Mouse (Mus musculus) hindbrain, postnatal 0 days (tissue): ENCODE data around the gene Rpl23. TPM values are rescaled to one million over a fixed set of nuclear protein-coding genes. Genes with fewer than 3 reads are reported as not detected.
A peak's percentile ranks its signal among the peaks of the same experiment; 100 is the strongest.

ENCODE experiments used
- ATAC-seq: fragments of 200-750 bp; cut with Nextera tagmentation; 2 replicates; pipeline ENCODE4 v1.8.0; 2017; ENCODE audit warnings: mild to moderate bottlenecking, moderate TSS enrichment, moderate library complexity
- DNase-seq: peaks from one replicate; pipeline ENCODE4 v3.0.0-alpha.2; 2015; ENCODE audit warnings: low spot score
- H3K27ac ChIP-seq: fragments of 300-500 bp; sonication (generic); 2 replicates; pipeline ENCODE4 v1.5.1; 2014; ENCODE audit warnings: mild to moderate bottlenecking
- H3K27me3 ChIP-seq: fragments of 300-500 bp; sonication (generic); 2 replicates; pipeline ENCODE4 v1.6.1; 2014; ENCODE audit warnings: low read length, mixed read lengths; ENCODE audit not compliant: insufficient read depth
- H3K36me3 ChIP-seq: fragments of 300-500 bp; sonication (generic); 2 replicates; pipeline ENCODE4 v1.6.1; 2014; ENCODE audit warnings: low read length, mixed read lengths; ENCODE audit not compliant: insufficient read depth
- H3K4me1 ChIP-seq: fragments of 300-500 bp; sonication (generic); 2 replicates; pipeline ENCODE4 v1.6.1; 2014; ENCODE audit warnings: antibody characterized with exemption, low read length, mixed read lengths; ENCODE audit not compliant: insufficient read depth
- H3K4me2 ChIP-seq: fragments of 300-500 bp; sonication (generic); 2 replicates; pipeline ENCODE4 v1.6.1; 2014; ENCODE audit warnings: low read depth, mild to moderate bottlenecking, low read length, moderate library complexity, mixed read lengths
- H3K4me3 ChIP-seq: fragments of 300-500 bp; sonication (generic); 2 replicates; pipeline ENCODE4 v1.5.1; 2014; ENCODE audit warnings: low read length
- H3K9ac ChIP-seq: fragments of 300-500 bp; sonication (generic); replicated peaks from 2 replicates; pipeline ENCODE4 v1.6.1; 2014; ENCODE audit warnings: mild to moderate bottlenecking, low read length, moderate library complexity, mixed read lengths
- H3K9me3 ChIP-seq: fragments of 300-500 bp; sonication (generic); 2 replicates; pipeline ENCODE4 v1.6.1; 2016; ENCODE audit warnings: low read length, mixed read lengths
- CTCF ChIP-seq: IDR thresholded peaks from 2 replicates; pipeline ENCODE4 v1.5.1; 2016; ENCODE audit warnings: antibody characterized with exemption, control low read depth, low read depth
- WGBS: fragments of 180-500 bp; shearing (Covaris S2); extraction: QIAGEN DNeasy Blood & Tissue Kit; methylation state at CpG from one replicate; pipeline ENCODE4 v1.1.7; 2014; 5-methylcytosine and 5-hydroxymethylcytosine counted together
- polyA plus RNA-seq: library from polyadenylated mRNA; unstranded; fragments of >200 nt; fragmentation: Nextera tagmentation; extraction: Ambion mirVana; gene quantifications from 2 replicates; pipeline ENCODE4 v1.2.1, GENCODE M21; 2015
- total RNA-seq: library from RNA; depleted of rRNA; stranded (reverse); fragments of >200 nt; gene quantifications from 2 replicates; pipeline ENCODE4 v1.2.3, GENCODE M21; 2014

The Rpl23 gene
- total and polyA plus RNA-seq, 2 experiments from 2014 or later: 124 to 351 TPM

- Histone ChIP-seq H3K27me3 (no peaks in the 10 kb centered on the region), H3K36me3 (peaks cover 28% of the 10 kb centered on the region), H3K27ac (no peak overlapping the region), H3K4me3 (no peak overlapping the region), H3K4me2 (no peak overlapping the region), H3K9me3 (no peaks in the 10 kb centered on the region), H3K9ac (no peak overlapping the region), H3K4me1 (no peaks in the 10 kb centered on the region)
- ATAC-seq (no peak), DNase-seq (no peak)
- WGBS: 82% methylated on average over 9 of the region's 9 CpGs
- no peak for TF ChIP-seq CTCF
These were observed 43.7 kb upstream of the Rpl23 start for GRCm38 (mm10) chr11:97825971-97826370.

GRCm38 (mm10) chr11:97825295-97825694 lies 43.1 kb upstream of the Rpl23 start:
- no peak for TF ChIP-seq CTCF
- H3K4me1 ChIP-seq: no peaks in the 10 kb centered on the region
- peaks cover 28% of the 10 kb centered on the region for H3K36me3 ChIP-seq
- no peaks in the 10 kb centered on the region for H3K27me3 ChIP-seq
- DNase-seq (no peak), ATAC-seq (peak; percentile 49; the same call in 1 of the 2 replicates)
- no peak overlapping the region for H3K4me3 ChIP-seq
- 84% methylated on average over 10 of the region's 10 CpGs for WGBS
- no peaks in the 10 kb centered on the region for H3K9me3 ChIP-seq
- peak overlapping the region; percentile 23; the same call in 1 of the 2 replicates for H3K27ac ChIP-seq
- no peak overlapping the region for H3K9ac ChIP-seq
- no peak overlapping the region for H3K4me2 ChIP-seq

- 47% methylated on average over 6 of the region's 6 CpGs for WGBS
- Histone ChIP-seq H3K36me3 (peaks cover 28% of the 10 kb centered on the region), H3K9me3 (no peaks in the 10 kb centered on the region), H3K27ac (peak overlapping the region; percentile 23; the same call in 1 of the 2 replicates), H3K4me2 (no peak overlapping the region), H3K9ac (no peak overlapping the region), H3K4me3 (no peak overlapping the region), H3K4me1 (no peaks in the 10 kb centered on the region), H3K27me3 (no peaks in the 10 kb centered on the region)
- no peak for ATAC-seq
- no peak for TF ChIP-seq CTCF
- DNase-seq: peak; percentile 46
These were observed 42.7 kb upstream of the Rpl23 start for GRCm38 (mm10) chr11:97824895-97825294.

GRCm38 (mm10) chr11:97824168-97824567 lies 41.9 kb upstream of the Rpl23 start:
- 93% methylated on average over 11 of the region's 11 CpGs for WGBS
- Histone ChIP-seq H3K4me1 (no peaks in the 10 kb centered on the region), H3K4me3 (no peak overlapping the region), H3K36me3 (peaks cover 28% of the 10 kb centered on the region), H3K9ac (no peak overlapping the region), H3K4me2 (no peak overlapping the region), H3K9me3 (no peaks in the 10 kb centered on the region), H3K27me3 (no peaks in the 10 kb centered on the region), H3K27ac (no peak overlapping the region)
- DNase-seq (no peak), ATAC-seq (no peak)
- no peak for TF ChIP-seq CTCF

GRCm38 (mm10) chr11:97822840-97823603 lies 40.8 kb upstream of the Rpl23 start:
- ATAC-seq: no peak
- H3K9ac ChIP-seq: no peak overlapping the region

GRCm38 (mm10) chr11:97821401-97822064 lies 39.3 kb upstream of the Rpl23 start:
- no peak for DNase-seq
- no peak for ATAC-seq
- Histone ChIP-seq H3K9ac (no peak overlapping the region), H3K4me2 (no peak overlapping the region), H3K27ac (no peak overlapping the region), H3K4me3 (no peak overlapping the region), H3K4me1 (peaks cover 8% of the 10 kb centered on the region), H3K27me3 (no peaks in the 10 kb centered on the region), H3K9me3 (no peaks in the 10 kb centered on the region), H3K36me3 (peaks cover 19% of the 10 kb centered on the region)
- no peak for TF ChIP-seq CTCF
- WGBS: 87% methylated on average over 8 of the region's 8 CpGs

More at GRCm38 (mm10) chr11:97822840-97823603, 40.8 kb upstream of the Rpl23 start:
- H3K27ac ChIP-seq: no peak overlapping the region
- H3K9me3 ChIP-seq: no peaks in the 10 kb centered on the region
- peaks cover 6% of the 10 kb centered on the region for H3K4me1 ChIP-seq
- 68% methylated on average over 20 of the region's 20 CpGs for WGBS
- H3K27me3 ChIP-seq: no peaks in the 10 kb centered on the region
- H3K36me3 ChIP-seq: peaks cover 27% of the 10 kb centered on the region
- no peak for TF ChIP-seq CTCF
- no peak overlapping the region for H3K4me3 ChIP-seq
- H3K4me2 ChIP-seq: no peak overlapping the region
- no peak for DNase-seq

GRCm38 (mm10) chr11:97820840-97821239 lies 38.6 kb upstream of the Rpl23 start:
- peaks cover 8% of the 10 kb centered on the region for H3K4me1 ChIP-seq
- no peak overlapping the region for H3K27ac ChIP-seq
- TF ChIP-seq CTCF: no peak
- no peaks in the 10 kb centered on the region for H3K9me3 ChIP-seq
- no peaks in the 10 kb centered on the region for H3K27me3 ChIP-seq
- ATAC-seq (no peak), DNase-seq (no peak)
- H3K9ac ChIP-seq: no peak overlapping the region
- 51% methylated on average over 4 of the region's 4 CpGs for WGBS
- H3K4me3 ChIP-seq: no peak overlapping the region
- no peak overlapping the region for H3K4me2 ChIP-seq
- peaks cover 23% of the 10 kb centered on the region for H3K36me3 ChIP-seq
